Mouse (Mus musculus): ENCODE data around the gene Fyb2. TPM values are rescaled to one million over a fixed set of nuclear protein-coding genes. Genes with fewer than 3 reads are reported as not detected.

Fyb2 gene
- polyA plus RNA-seq, 1 experiment from 2014 or later, result 0.22 TPM

DNA sequence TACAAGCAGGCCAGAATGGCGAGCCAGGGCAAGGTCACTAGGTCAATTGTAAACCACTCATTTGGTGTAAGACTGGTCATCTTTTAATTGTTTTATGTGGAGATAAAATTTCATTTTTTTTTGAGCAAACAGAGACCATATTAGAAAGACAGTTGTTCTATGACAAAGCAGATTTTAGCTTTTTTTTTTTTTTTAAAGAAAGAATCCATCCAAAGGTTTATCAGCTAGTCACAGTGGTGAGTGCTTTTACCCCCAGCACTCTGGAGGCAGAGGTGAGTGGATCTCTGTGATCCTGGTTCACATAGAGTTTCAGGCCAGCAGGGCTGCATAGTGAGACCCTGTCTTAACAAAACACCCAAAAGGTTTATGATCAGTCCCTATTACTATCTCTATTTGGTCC, 31.2 kb downstream of the Fyb2 start:
- no peaks in the 10 kb centered on the region for H3K36me3 ChIP-seq
- no peak overlapping the region for H3K9ac ChIP-seq (replicated peaks)
- H3K9me3 ChIP-seq (replicated peaks), result no peaks in the 10 kb centered on the region
- H3K4me3 ChIP-seq (replicated peaks), result no peak overlapping the region
- no peak overlapping the region for H3K27ac ChIP-seq (replicated peaks)
- no peaks in the 10 kb centered on the region for H3K27me3 ChIP-seq (replicated peaks)
- no peaks in the 10 kb centered on the region for H3K4me1 ChIP-seq
- no peak overlapping the region for H3K4me2 ChIP-seq
- 79% methylated on average over 1 of the region's 1 CpGs for WGBS
- ATAC-seq (ENCODE audit: low FRiP score), result no peak

- Histone ChIP-seq H3K4me3 (replicated peaks) (no peak overlapping the region), H3K4me1 (no peaks in the 10 kb centered on the region), H3K27me3 (replicated peaks) (no peaks in the 10 kb centered on the region), H3K36me3 (no peaks in the 10 kb centered on the region), H3K4me2 (no peak overlapping the region), H3K9ac (replicated peaks) (no peak overlapping the region), H3K9me3 (replicated peaks) (no peaks in the 10 kb centered on the region), H3K27ac (replicated peaks) (no peak overlapping the region)
- ATAC-seq (ENCODE audit: low FRiP score), result no peak
- WGBS, result 68% methylated on average over 4 of the region's 4 CpGs
Measured at GRCm38 (mm10) chr4:104948886-104949285, 35.6 kb downstream of the Fyb2 start.

GRCm38 (mm10) chr4:104949304-104949703, 36.0 kb downstream of the Fyb2 start:
- ATAC-seq (ENCODE audit: low FRiP score), result no peak
- WGBS, result 50% methylated on average over 3 of the region's 3 CpGs
- Histone ChIP-seq H3K36me3 (no peaks in the 10 kb centered on the region), H3K4me1 (no peaks in the 10 kb centered on the region), H3K9me3 (replicated peaks) (no peaks in the 10 kb centered on the region), H3K27me3 (replicated peaks) (no peaks in the 10 kb centered on the region), H3K4me3 (replicated peaks) (no peak overlapping the region), H3K4me2 (no peak overlapping the region), H3K9ac (replicated peaks) (no peak overlapping the region), H3K27ac (replicated peaks) (no peak overlapping the region)

GRCm38 (mm10) chr4:104951280-104951878, 38.1 kb downstream of the Fyb2 start:
- no peak overlapping the region for H3K27ac ChIP-seq (replicated peaks)
- no peak overlapping the region for H3K4me3 ChIP-seq (replicated peaks)
- H3K4me2 ChIP-seq, result no peak overlapping the region
- H3K4me1 ChIP-seq, result no peaks in the 10 kb centered on the region
- H3K9ac ChIP-seq (replicated peaks), result no peak overlapping the region
- H3K9me3 ChIP-seq (replicated peaks), result no peaks in the 10 kb centered on the region
- no peak for ATAC-seq (ENCODE audit: low FRiP score)
- no peaks in the 10 kb centered on the region for H3K36me3 ChIP-seq
- WGBS, result 79% methylated on average over 4 of the region's 4 CpGs
- H3K27me3 ChIP-seq (replicated peaks), result no peaks in the 10 kb centered on the region

DNA sequence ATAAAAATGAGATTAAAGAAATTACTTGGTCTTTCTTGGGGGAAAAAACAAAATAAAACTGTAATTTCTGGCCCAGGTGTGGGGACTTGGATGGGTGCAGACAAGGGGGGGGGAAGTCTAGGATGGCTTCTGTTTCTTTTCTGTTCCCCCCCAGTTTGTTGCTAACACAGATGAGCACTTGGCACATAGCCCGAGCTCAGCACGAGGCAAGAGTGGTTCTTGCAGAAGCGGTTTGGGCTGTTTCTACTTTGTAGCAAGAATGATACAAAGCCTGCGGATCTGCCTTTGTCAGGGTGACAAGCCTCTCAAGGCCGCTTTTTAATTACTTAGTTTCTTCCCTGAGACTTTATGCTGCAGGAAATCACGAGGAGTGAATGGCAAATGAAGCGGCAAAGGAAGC, 43.4 kb downstream of the Fyb2 start:
- no peaks in the 10 kb centered on the region for H3K27me3 ChIP-seq (replicated peaks)
- H3K4me3 ChIP-seq (replicated peaks), result no peak overlapping the region
- no peaks in the 10 kb centered on the region for H3K4me1 ChIP-seq
- H3K9me3 ChIP-seq (replicated peaks), result no peaks in the 10 kb centered on the region
- no peak overlapping the region for H3K9ac ChIP-seq (replicated peaks)
- WGBS, result 46% methylated on average over 7 of the region's 7 CpGs
- H3K4me2 ChIP-seq, result no peak overlapping the region
- no peaks in the 10 kb centered on the region for H3K36me3 ChIP-seq
- H3K27ac ChIP-seq (replicated peaks), result no peak overlapping the region
- no peak for ATAC-seq (ENCODE audit: low FRiP score)

GRCm38 (mm10) chr4:104961431-104961830, 48.2 kb downstream of the Fyb2 start:
- H3K4me2 ChIP-seq, result no peak overlapping the region
- H3K4me3 ChIP-seq (replicated peaks), result no peak overlapping the region
- no peak for ATAC-seq (ENCODE audit: low FRiP score)
- no peaks in the 10 kb centered on the region for H3K27me3 ChIP-seq (replicated peaks)
- 74% methylated on average over 5 of the region's 5 CpGs for WGBS
- no peaks in the 10 kb centered on the region for H3K36me3 ChIP-seq
- no peaks in the 10 kb centered on the region for H3K4me1 ChIP-seq
- no peak overlapping the region for H3K9ac ChIP-seq (replicated peaks)
- H3K27ac ChIP-seq (replicated peaks), result no peak overlapping the region
- no peaks in the 10 kb centered on the region for H3K9me3 ChIP-seq (replicated peaks)

GRCm38 (mm10) chr4:104972606-104973005, 59.4 kb downstream of the Fyb2 start:
- no peak for ATAC-seq (ENCODE audit: low FRiP score)
- 93% methylated on average over 2 of the region's 2 CpGs for WGBS
- H3K27me3 ChIP-seq (replicated peaks), result no peaks in the 10 kb centered on the region

GRCm38 (mm10) chr4:104975162-104975830, 62.0 kb downstream of the Fyb2 start:
- H3K36me3 ChIP-seq, result no peaks in the 10 kb centered on the region
- no peaks in the 10 kb centered on the region for H3K27me3 ChIP-seq (replicated peaks)
- H3K4me1 ChIP-seq, result no peaks in the 10 kb centered on the region
- H3K9ac ChIP-seq (replicated peaks), result no peak overlapping the region
- H3K4me2 ChIP-seq, result no peak overlapping the region
- H3K4me3 ChIP-seq (replicated peaks), result no peak overlapping the region
- no peak for ATAC-seq (ENCODE audit: low FRiP score)
- 94% methylated on average over 6 of the region's 6 CpGs for WGBS
- no peak overlapping the region for H3K27ac ChIP-seq (replicated peaks)
- no peaks in the 10 kb centered on the region for H3K9me3 ChIP-seq (replicated peaks)

More at GRCm38 (mm10) chr4:104972606-104973005, 59.4 kb downstream of the Fyb2 start:
- Histone ChIP-seq H3K27ac (replicated peaks) (no peak overlapping the region), H3K4me3 (replicated peaks) (no peak overlapping the region), H3K36me3 (no peaks in the 10 kb centered on the region), H3K9ac (replicated peaks) (no peak overlapping the region), H3K4me1 (no peaks in the 10 kb centered on the region), H3K9me3 (replicated peaks) (no peaks in the 10 kb centered on the region), H3K4me2 (no peak overlapping the region)

- H3K4me1 ChIP-seq, result no peaks in the 10 kb centered on the region
- no peak overlapping the region for H3K4me2 ChIP-seq
- H3K27me3 ChIP-seq (replicated peaks), result no peaks in the 10 kb centered on the region
- H3K4me3 ChIP-seq (replicated peaks), result no peak overlapping the region
- H3K9me3 ChIP-seq (replicated peaks), result no peaks in the 10 kb centered on the region
- no peak overlapping the region for H3K9ac ChIP-seq (replicated peaks)
- no peaks in the 10 kb centered on the region for H3K36me3 ChIP-seq
- no peak overlapping the region for H3K27ac ChIP-seq (replicated peaks)
- no peak for ATAC-seq (ENCODE audit: low FRiP score)
- 88% methylated on average over 5 of the region's 5 CpGs for WGBS
Measured at GRCm38 (mm10) chr4:104985960-104986632, 72.8 kb downstream of the Fyb2 start.

- Histone ChIP-seq H3K9ac (replicated peaks) (no peak overlapping the region), H3K4me1 (no peaks in the 10 kb centered on the region), H3K27me3 (replicated peaks) (no peaks in the 10 kb centered on the region), H3K4me2 (no peak overlapping the region), H3K4me3 (replicated peaks) (no peak overlapping the region), H3K27ac (replicated peaks) (no peak overlapping the region), H3K9me3 (replicated peaks) (no peaks in the 10 kb centered on the region), H3K36me3 (no peaks in the 10 kb centered on the region)
- WGBS, result 73% methylated on average over 7 of the region's 7 CpGs
- no peak for ATAC-seq (ENCODE audit: low FRiP score)
Measured at GRCm38 (mm10) chr4:104987631-104988030, 74.4 kb downstream of the Fyb2 start.

DNA sequence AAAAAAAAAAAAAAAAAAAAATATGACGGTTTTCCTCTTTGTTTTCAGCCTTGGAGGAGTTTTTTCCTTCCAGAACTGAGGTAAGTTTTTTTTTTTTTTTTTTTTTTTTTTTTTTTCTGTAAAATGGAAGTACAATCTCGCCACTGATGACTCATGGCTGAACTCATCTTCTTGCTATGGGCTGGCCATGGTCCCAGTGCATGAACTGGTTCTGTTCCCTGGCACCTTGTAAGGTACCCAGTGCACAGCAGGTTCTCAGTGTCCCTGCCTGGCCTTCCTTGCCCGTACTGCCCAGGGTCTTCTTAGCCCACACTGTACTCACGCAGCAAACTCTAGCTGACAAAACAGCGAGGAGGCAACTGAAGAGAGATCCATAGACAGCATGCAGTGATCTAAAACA, 74.8 kb downstream of the Fyb2 start:
- no peaks in the 10 kb centered on the region for H3K27me3 ChIP-seq (replicated peaks)
- H3K27ac ChIP-seq (replicated peaks), result no peak overlapping the region
- WGBS, result 86% methylated on average over 5 of the region's 5 CpGs
- no peak for ATAC-seq (ENCODE audit: low FRiP score)
- no peaks in the 10 kb centered on the region for H3K4me1 ChIP-seq
- no peak overlapping the region for H3K9ac ChIP-seq (replicated peaks)
- no peak overlapping the region for H3K4me3 ChIP-seq (replicated peaks)
- H3K9me3 ChIP-seq (replicated peaks), result no peaks in the 10 kb centered on the region
- H3K4me2 ChIP-seq, result no peak overlapping the region
- H3K36me3 ChIP-seq, result no peaks in the 10 kb centered on the region

- H3K4me1 ChIP-seq, result no peaks in the 10 kb centered on the region
- no peak overlapping the region for H3K9ac ChIP-seq (replicated peaks)
- no peaks in the 10 kb centered on the region for H3K9me3 ChIP-seq (replicated peaks)
- no peak overlapping the region for H3K4me2 ChIP-seq
- no peaks in the 10 kb centered on the region for H3K27me3 ChIP-seq (replicated peaks)
- WGBS, result 89% methylated on average over 7 of the region's 7 CpGs
- no peak overlapping the region for H3K4me3 ChIP-seq (replicated peaks)
- no peak overlapping the region for H3K27ac ChIP-seq (replicated peaks)
- ATAC-seq (ENCODE audit: low FRiP score), result no peak
- H3K36me3 ChIP-seq, result no peaks in the 10 kb centered on the region
Measured at GRCm38 (mm10) chr4:104988709-104989108, 75.5 kb downstream of the Fyb2 start.

Measured in neural tube, embryonic 15.5 days (tissue).